Mouse (Mus musculus): ENCODE results near the gene Mtmr4.

DNA sequence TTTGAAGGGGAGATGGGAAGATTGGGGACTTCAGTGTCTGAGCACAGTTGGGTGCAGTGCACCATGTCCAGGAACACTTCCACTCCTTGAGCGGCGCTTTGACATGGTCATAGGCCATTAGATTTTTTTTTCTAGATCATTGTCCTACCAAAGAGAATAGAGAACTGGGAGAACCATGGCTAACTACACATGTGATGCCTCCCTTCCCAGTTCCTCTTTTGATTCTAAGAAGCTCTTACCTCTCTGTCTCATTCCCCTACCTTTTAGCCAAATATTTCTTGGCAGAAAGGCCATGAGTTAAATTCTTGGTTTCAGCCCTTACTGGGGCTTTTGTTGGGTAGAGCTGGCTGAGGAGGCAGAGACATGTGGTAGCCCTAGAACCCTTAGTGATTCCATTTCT lies 11.6 kb downstream of the Mtmr4 start:
- TF ChIP-seq CTCF (IDR thresholded peaks at IDR 0.05; ENCODE audit: low read depth, low read length) = no peak
- TF ChIP-seq GATA2 (IDR thresholded peaks at IDR 0.05; ENCODE audit: borderline replicate concordance, low read depth, low read length) = no peak
